ENCODE assay signal across 29 mouse cellular contexts in genomic region chr12:58530306-58530705, GRCm38 (mm10).
"Had no signal": no experiment of that assay in that cellular context is flagged by ENCODE, and none has a peak within 500 bp of the region (broad histone marks: within the 10 kb centered on the region; RNA-seq: fewer than 3 reads in every experiment).

No protein-coding gene starts in this region.

- H3K9ac ChIP-seq: heart, embryonic 13.5 days; heart, embryonic 15.5 days; hindbrain, embryonic 12.5 days; hindbrain, embryonic 14.5 days; intestine, embryonic 15.5 days; kidney, embryonic 15.5 days; limb, embryonic 13.5 days; limb, embryonic 15.5 days; liver, embryonic 13.5 days; liver, embryonic 15.5 days had no signal

- H3K27me3 ChIP-seq: heart, embryonic 13.5 days; heart, embryonic 15.5 days; hindbrain, embryonic 12.5 days; intestine, embryonic 15.5 days; kidney, embryonic 15.5 days; limb, embryonic 13.5 days; limb, embryonic 15.5 days; liver, embryonic 13.5 days; liver, embryonic 15.5 days had no signal

- H3K27ac ChIP-seq: heart, adult 2 months; heart, embryonic 13.5 days; heart, embryonic 15.5 days; hindbrain, embryonic 10.5 days; hindbrain, embryonic 12.5 days; hindbrain, embryonic 14.5 days; intestine, embryonic 15.5 days; kidney, embryonic 15.5 days; limb, embryonic 13.5 days; limb, embryonic 15.5 days; liver, embryonic 13.5 days; liver, embryonic 15.5 days had no signal

- H3K9me3 ChIP-seq: heart, embryonic 13.5 days; heart, embryonic 15.5 days; hindbrain, embryonic 10.5 days; hindbrain, embryonic 12.5 days; intestine, embryonic 15.5 days; kidney, embryonic 15.5 days; limb, embryonic 13.5 days; limb, embryonic 15.5 days; liver, embryonic 13.5 days; liver, embryonic 15.5 days had no signal

- H3K36me3 ChIP-seq: heart, embryonic 13.5 days; heart, embryonic 15.5 days; hindbrain, embryonic 10.5 days; hindbrain, embryonic 12.5 days; intestine, embryonic 15.5 days; kidney, embryonic 15.5 days; limb, embryonic 13.5 days; limb, embryonic 15.5 days; liver, embryonic 13.5 days; liver, embryonic 15.5 days had no signal

- DNase-seq: gastrocnemius, postnatal 14 days; gastrocnemius, postnatal 36 days; heart, adult 11 months; heart, adult 2 months; heart, postnatal 14 days; heart, postnatal 36 days; kidney, adult 18-20 months; kidney, adult 9 months; kidney, postnatal 25 days; kidney, postnatal 4 days; layer of hippocampus, adult 9-11 months; layer of hippocampus, postnatal 36 days; left cerebral cortex, postnatal 4 days; liver, embryonic 13.5 days had no signal

- H3K4me3 ChIP-seq: heart, adult 2 months; heart, embryonic 13.5 days; heart, embryonic 15.5 days; hindbrain, embryonic 10.5 days; hindbrain, embryonic 12.5 days; intestine, embryonic 15.5 days; kidney, embryonic 15.5 days; limb, embryonic 13.5 days; limb, embryonic 15.5 days; liver, embryonic 13.5 days; liver, embryonic 15.5 days had no signal

- H3K4me1 ChIP-seq: heart, embryonic 13.5 days; heart, embryonic 15.5 days; hindbrain, embryonic 10.5 days; hindbrain, embryonic 12.5 days; intestine, embryonic 15.5 days; kidney, embryonic 15.5 days; limb, embryonic 13.5 days; limb, embryonic 15.5 days; liver, embryonic 13.5 days; liver, embryonic 15.5 days had no signal

- H3K4me2 ChIP-seq: heart, embryonic 11.5 days; heart, embryonic 13.5 days; heart, embryonic 15.5 days; hindbrain, embryonic 12.5 days; hindbrain, embryonic 14.5 days; intestine, embryonic 15.5 days; kidney, embryonic 15.5 days; limb, embryonic 13.5 days; limb, embryonic 15.5 days; liver, embryonic 11.5 days; liver, embryonic 13.5 days; liver, embryonic 15.5 days had no signal

- ATAC-seq: hindbrain, embryonic 16.5 days; inflammation-experienced regulatory T-cells, adult 6 months; intestine, embryonic 15.5 days; intestine, postnatal 0 days had no signal
